Mouse (Mus musculus) small intestine, adult 2 months (tissue): ENCODE results near the gene Hist1h2an. TPM values are rescaled to one million over a fixed set of nuclear protein-coding genes. Genes with fewer than 3 reads are reported as not detected.
"Not testable (repeated sequence)": the region's sequence is repeated elsewhere in the genome, so short reads cannot be mapped to it uniquely, and the experiment has no call there.

Experiments
- H3K27ac ChIP-seq: fragments of 200-500 bp; 2 replicates; pipeline ENCODE4 v1.5.1; 2012; ENCODE audit warnings: low read depth, low read length, control low read depth, inconsistent platforms; ENCODE audit not compliant: insufficient read depth
- H3K27me3 ChIP-seq: fragments of 200-500 bp; 2 replicates; pipeline ENCODE4 v1.6.1; 2012; ENCODE audit warnings: mild to moderate bottlenecking, moderate library complexity, low read length, inconsistent platforms; ENCODE audit not compliant: control insufficient read depth, insufficient read depth
- H3K36me3 ChIP-seq: fragments of 200-500 bp; 2 replicates; pipeline ENCODE4 v1.6.1; 2012; ENCODE audit warnings: mild to moderate bottlenecking, low read length, control low read depth, inconsistent platforms; ENCODE audit not compliant: control insufficient read depth, insufficient read depth
- H3K4me1 ChIP-seq: fragments of 200-500 bp; 2 replicates; pipeline ENCODE4 v1.6.1; 2012; ENCODE audit warnings: low read length, inconsistent platforms, mixed read lengths; ENCODE audit not compliant: control insufficient read depth, insufficient read depth, insufficient read length
- H3K4me3 ChIP-seq: fragments of 200-500 bp; 2 replicates; pipeline ENCODE4 v1.5.1; 2012; ENCODE audit warnings: low read depth, mild to moderate bottlenecking, control low read depth, inconsistent platforms, low read length, moderate library complexity
- CTCF ChIP-seq: fragments of 200-500 bp; IDR thresholded peaks from 2 replicates; pipeline ENCODE4 v1.5.1; 2012; ENCODE audit warnings: low read depth, mild to moderate bottlenecking, control low read depth, inconsistent platforms, low read length, moderate library complexity, mixed read lengths; ENCODE audit not compliant: insufficient replicate concordance, insufficient read length; ENCODE audit errors: extremely low read depth
- POLR2A ChIP-seq: fragments of 200-500 bp; IDR thresholded peaks from 2 replicates; pipeline ENCODE4 v1.6.1; 2012; ENCODE audit warnings: low read depth, mild to moderate bottlenecking, control low read depth, inconsistent platforms, low read length, moderate library complexity
- WGBS: fragments of 180-500 bp; shearing (Covaris S2); methylation state at CpG from one replicate; pipeline ENCODE4 v1.1.7; 2018; 5-methylcytosine and 5-hydroxymethylcytosine counted together
- polyA plus RNA-seq: library from polyadenylated mRNA; depleted of rRNA; stranded (reverse); fragments of >200 nt; gene quantifications from 2 replicates; pipeline ENCODE4 v1.2.3, GENCODE M21; 2012; rRNA removed

Hist1h2an gene
- 33.8 and 67.8 TPM in 2 replicates for polyA plus RNA-seq

- peak within 1 kb of the TSS; percentile 65 for H3K4me3 ChIP-seq
- not testable (repeated sequence) for H3K4me1 ChIP-seq
- peak within 1 kb of the TSS; percentile 75 for H3K27ac ChIP-seq
Measured at GRCm38 (mm10) chr13:21786899-21787629, at the start of gene Hist1h2an, which contains the start of gene Hist1h2bp. Gene Hist1h2an (minus strand): TSS chr13:21787218. Gene Hist1h2bp (plus strand): TSS chr13:21787461.

GRCm38 (mm10) chr13:21833461-21833860 lies 46.4 kb upstream of the Hist1h2an start, which contains the start of the genes Hist1h2ap and Hist1h2br:
Gene Hist1h2ap (minus strand): TSS chr13:21833507.
Gene Hist1h2br (plus strand): TSS chr13:21833743.
- H3K4me1 ChIP-seq, H3K27me3 ChIP-seq, H3K4me3 ChIP-seq, H3K36me3 ChIP-seq, H3K27ac ChIP-seq: not testable (repeated sequence)
- no CpG with 5 or more reads among the region's 24 CpGs for WGBS

More at GRCm38 (mm10) chr13:21786899-21787629, at the start of gene Hist1h2an, which contains the start of gene Hist1h2bp:
- not testable (repeated sequence) for H3K36me3 ChIP-seq, H3K27me3 ChIP-seq
- WGBS, result under 1% methylated on average over 43 of the region's 63 CpGs

GRCm38 (mm10) chr13:21831418-21832394 lies 44.7 kb upstream of the Hist1h2an start, which contains the start of gene Hist1h4n:
Gene Hist1h4n (minus strand): TSS chr13:21832196.
- peak within 1 kb of the TSS; percentile 45 for H3K4me3 ChIP-seq
- TF ChIP-seq POLR2A, result peak; percentile 32; the same call in 1 of the 2 replicates
- WGBS, result under 1% methylated on average over 27 of the region's 58 CpGs

GRCm38 (mm10) chr13:21830344-21830743 lies 43.3 kb upstream of the Hist1h2an start:
- TF ChIP-seq POLR2A (no peak), CTCF (no peak)
- Histone ChIP-seq H3K4me1 (peaks cover 9% of the 10 kb centered on the region; the same call in 1 of the 2 replicates), H3K4me3 (no peak overlapping the region), H3K27ac (no peak overlapping the region), H3K27me3 (no peaks in the 10 kb centered on the region), H3K36me3 (no peaks in the 10 kb centered on the region)
- 95% methylated on average over 10 of the region's 10 CpGs for WGBS

More at GRCm38 (mm10) chr13:21831418-21832394, 44.7 kb upstream of the Hist1h2an start, which contains the start of gene Hist1h4n:
- not testable (repeated sequence) for H3K4me1 ChIP-seq, H3K36me3 ChIP-seq, H3K27ac ChIP-seq, H3K27me3 ChIP-seq

- peaks cover 9% of the 10 kb centered on the region; the same call in 1 of the 2 replicates for H3K4me1 ChIP-seq
- WGBS, result 27% methylated on average over 3 of the region's 3 CpGs
- no peak overlapping the region for H3K27ac ChIP-seq
- no peaks in the 10 kb centered on the region for H3K27me3 ChIP-seq
- TF ChIP-seq CTCF (no peak), POLR2A (no peak)
- no peak overlapping the region for H3K4me3 ChIP-seq
- H3K36me3 ChIP-seq, result no peaks in the 10 kb centered on the region
Measured at GRCm38 (mm10) chr13:21828511-21828910, 41.5 kb upstream of the Hist1h2an start.

- not testable (repeated sequence) for H3K4me1 ChIP-seq, H3K4me3 ChIP-seq, H3K27ac ChIP-seq, H3K36me3 ChIP-seq, H3K27me3 ChIP-seq
- WGBS, result 60% methylated on average over 7 of the region's 16 CpGs
Measured at GRCm38 (mm10) chr13:21820082-21820890, 33.3 kb upstream of the Hist1h2an start.

GRCm38 (mm10) chr13:21812092-21812491 lies 25.1 kb upstream of the Hist1h2an start:
- Histone ChIP-seq H3K4me3 (peak overlapping the region; percentile 46), H3K27ac (peak overlapping the region; percentile 62; the same call in 1 of the 2 replicates)
- WGBS, result under 1% methylated on average over 14 of the region's 14 CpGs
- not testable (repeated sequence) for H3K4me1 ChIP-seq, H3K27me3 ChIP-seq, H3K36me3 ChIP-seq

GRCm38 (mm10) chr13:21811539-21811938 lies 24.5 kb upstream of the Hist1h2an start, which contains the start of gene Hist1h4m:
Gene Hist1h4m (plus strand): TSS chr13:21811746.
- peak within 1 kb of the TSS; percentile 46 for H3K4me3 ChIP-seq
- WGBS, result no CpG with 5 or more reads among the region's 24 CpGs
- H3K4me1 ChIP-seq, H3K36me3 ChIP-seq, H3K27me3 ChIP-seq: not testable (repeated sequence)
- H3K27ac ChIP-seq, result peak within 1 kb of the TSS; percentile 62; the same call in 1 of the 2 replicates

GRCm38 (mm10) chr13:21811074-21811473 lies 24.1 kb upstream of the Hist1h2an start:
- no CpG with 5 or more reads among the region's 8 CpGs for WGBS
- H3K27ac ChIP-seq, H3K4me1 ChIP-seq, H3K36me3 ChIP-seq, H3K27me3 ChIP-seq, H3K4me3 ChIP-seq: not testable (repeated sequence)

- WGBS, result no CpG with 5 or more reads among the region's 23 CpGs
Measured at GRCm38 (mm10) chr13:21810073-21810472, 23.1 kb upstream of the Hist1h2an start, which contains the start of the genes Hist1h2bq and Hist1h2ao. Gene Hist1h2bq (minus strand): TSS chr13:21810197. Gene Hist1h2ao (plus strand): TSS chr13:21810465.

More at GRCm38 (mm10) chr13:21810073-21810472, 23.1 kb upstream of the Hist1h2an start, which contains the start of the genes Hist1h2bq and Hist1h2ao:
- H3K27me3 ChIP-seq, H3K36me3 ChIP-seq, H3K27ac ChIP-seq, H3K4me3 ChIP-seq, H3K4me1 ChIP-seq: not testable (repeated sequence)
